Mouse (Mus musculus): ENCODE results near the gene Cyp2s1.
"Not testable (repeated sequence)": the region's sequence is repeated elsewhere in the genome, so short reads cannot be mapped to it uniquely, and the experiment has no call there.

Cyp2s1 gene

GRCm38 (mm10) chr7:25805631-25806343, 10.9 kb downstream of the Cyp2s1 start:
- DNase-seq: peak; percentile 88

GRCm38 (mm10) chr7:25804792-25805191, 11.9 kb downstream of the Cyp2s1 start:
- DNase-seq: no peak

GRCm38 (mm10) chr7:25803460-25803859, 13.3 kb downstream of the Cyp2s1 start:
- DNase-seq: no peak

GRCm38 (mm10) chr7:25802241-25803125, 14.2 kb downstream of the Cyp2s1 start:
- peak; percentile 20 for DNase-seq

- no peak for DNase-seq
These were observed 15.7 kb downstream of the Cyp2s1 start for GRCm38 (mm10) chr7:25801031-25801430.

- DNase-seq: no peak
These were observed 17.3 kb downstream of the Cyp2s1 start for GRCm38 (mm10) chr7:25799369-25799768.

GRCm38 (mm10) chr7:25798540-25798939, 18.2 kb downstream of the Cyp2s1 start:
- no peak for DNase-seq

GRCm38 (mm10) chr7:25794775-25795174, 21.9 kb downstream of the Cyp2s1 start:
- DNase-seq: no peak

- DNase-seq: no peak
These were observed 23.0 kb downstream of the Cyp2s1 start for GRCm38 (mm10) chr7:25793679-25794078.

- DNase-seq: not testable (repeated sequence)
These were observed 23.7 kb downstream of the Cyp2s1 start for GRCm38 (mm10) chr7:25792966-25793365.

GRCm38 (mm10) chr7:25790615-25791014, 26.1 kb downstream of the Cyp2s1 start:
- no peak for DNase-seq

GRCm38 (mm10) chr7:25789129-25789440, 27.6 kb downstream of the Cyp2s1 start:
- peak; percentile 10 for DNase-seq

GRCm38 (mm10) chr7:25788220-25789128, 28.2 kb downstream of the Cyp2s1 start, which contains the start of gene Axl:
TSS of gene Axl (minus strand) at chr7:25788705.
- peak; percentile 85 for DNase-seq

- DNase-seq: peak; percentile 40
These were observed 29.1 kb downstream of the Cyp2s1 start for GRCm38 (mm10) chr7:25787456-25788219.

- no peak for DNase-seq
These were observed 29.7 kb downstream of the Cyp2s1 start for GRCm38 (mm10) chr7:25786974-25787373.

- no peak for DNase-seq
These were observed 31.0 kb downstream of the Cyp2s1 start for GRCm38 (mm10) chr7:25785752-25786151.

- no peak for DNase-seq
These were observed 31.9 kb downstream of the Cyp2s1 start for GRCm38 (mm10) chr7:25784808-25785207.

GRCm38 (mm10) chr7:25783746-25784145, 33.0 kb downstream of the Cyp2s1 start:
- no peak for DNase-seq

GRCm38 (mm10) chr7:25782744-25783143, 34.0 kb downstream of the Cyp2s1 start:
- DNase-seq: no peak

- DNase-seq: peak; percentile 24
These were observed 34.6 kb downstream of the Cyp2s1 start for GRCm38 (mm10) chr7:25781937-25782610.

GRCm38 (mm10) chr7:25781321-25781936, 35.3 kb downstream of the Cyp2s1 start:
- DNase-seq: peak; percentile 27

All from retina, postnatal 1 day (tissue).